Mouse (Mus musculus): ENCODE results near the gene Gm38392.
A peak's percentile ranks its signal among the peaks of the same experiment; 100 is the strongest.

DNA sequence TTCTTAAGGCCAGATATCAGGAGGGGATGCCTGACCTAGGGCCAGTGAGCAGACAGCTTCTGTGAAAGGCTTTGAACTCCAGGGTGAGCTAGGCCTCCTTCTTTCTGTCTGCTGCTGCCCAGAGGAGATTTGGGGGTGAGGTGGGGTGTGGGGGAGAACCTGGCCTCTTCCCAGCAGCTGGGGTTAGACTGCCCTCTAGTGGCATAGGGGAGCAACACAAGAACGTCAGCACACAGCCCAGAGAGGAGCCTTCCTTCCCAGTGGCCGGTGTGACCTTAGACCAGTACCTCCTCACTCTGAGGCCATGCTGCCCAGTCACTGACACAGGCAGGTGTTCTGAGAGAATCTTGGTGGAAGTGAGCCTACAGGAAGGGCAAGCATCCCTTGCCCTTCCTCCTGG, 42.9 kb downstream of the Gm38392 start:
- TF ChIP-seq POLR2A (IDR thresholded peaks at IDR 0.05; ENCODE audit: borderline replicate concordance, insufficient read depth, low read length) (no peak), CTCF (IDR thresholded peaks at IDR 0.05; ENCODE audit: borderline replicate concordance, insufficient read depth, low read depth, low read length) (peak; percentile 90)

Data from cerebellum, adult 2 months (tissue).